Mouse (Mus musculus) adrenal gland, postnatal 10 days (tissue): ENCODE results near the gene Tuba4a. TPM values are rescaled to one million over a fixed set of nuclear protein-coding genes. Genes with fewer than 3 reads are reported as not detected.

Experiments
- DNase-seq: peaks from one replicate; pipeline ENCODE4 v3.0.0; 2021; ENCODE audit warnings: mixed read lengths
- long read RNA-seq, 2 experiments: library from polyadenylated mRNA; stranded (forward); transcript quantifications; one replicate each; pipeline ENCODE4 v2.0.0; 2021
- total RNA-seq, 2 experiments: library from RNA; stranded (reverse); gene quantifications; 2 replicates each; pipeline ENCODE4 v1.2.3; 2021

Tuba4a gene
- 100 to 1,000 TPM in 1 of 2 experiments, 10 to 100 TPM in 1; 47.1 to 104 TPM for total RNA-seq
- long read RNA-seq, experiment 1, transcript Tuba4a-202 (4 exons, 2,840 nt): major isoform, 27 of 48 reads
- long read RNA-seq, experiment 1, partial matches to known transcripts: 2 of 48 reads
- long read RNA-seq, experiment 1, other reads (novel, unspliced or antisense): 19 of 48 reads
- long read RNA-seq, experiment 2, transcript Tuba4a-202 (4 exons, 2,840 nt): major isoform, 17 of 23 reads
- long read RNA-seq, experiment 2, partial matches to known transcripts: 0 of 23 reads
- long read RNA-seq, experiment 2, other reads (novel, unspliced or antisense): 5 of 23 reads

- peak; percentile 25 for DNase-seq
Observed at GRCm38 (mm10) chr1:75219531-75219930, at the start of gene Tuba4a. TSS of gene Tuba4a (minus strand) at chr1:75219865.

- no peak for DNase-seq
Observed at GRCm38 (mm10) chr1:75264091-75264880, 44.6 kb upstream of the Tuba4a start, which contains the start of gene Ptprn. TSS of gene Ptprn (minus strand) at chr1:75264502.

DNA sequence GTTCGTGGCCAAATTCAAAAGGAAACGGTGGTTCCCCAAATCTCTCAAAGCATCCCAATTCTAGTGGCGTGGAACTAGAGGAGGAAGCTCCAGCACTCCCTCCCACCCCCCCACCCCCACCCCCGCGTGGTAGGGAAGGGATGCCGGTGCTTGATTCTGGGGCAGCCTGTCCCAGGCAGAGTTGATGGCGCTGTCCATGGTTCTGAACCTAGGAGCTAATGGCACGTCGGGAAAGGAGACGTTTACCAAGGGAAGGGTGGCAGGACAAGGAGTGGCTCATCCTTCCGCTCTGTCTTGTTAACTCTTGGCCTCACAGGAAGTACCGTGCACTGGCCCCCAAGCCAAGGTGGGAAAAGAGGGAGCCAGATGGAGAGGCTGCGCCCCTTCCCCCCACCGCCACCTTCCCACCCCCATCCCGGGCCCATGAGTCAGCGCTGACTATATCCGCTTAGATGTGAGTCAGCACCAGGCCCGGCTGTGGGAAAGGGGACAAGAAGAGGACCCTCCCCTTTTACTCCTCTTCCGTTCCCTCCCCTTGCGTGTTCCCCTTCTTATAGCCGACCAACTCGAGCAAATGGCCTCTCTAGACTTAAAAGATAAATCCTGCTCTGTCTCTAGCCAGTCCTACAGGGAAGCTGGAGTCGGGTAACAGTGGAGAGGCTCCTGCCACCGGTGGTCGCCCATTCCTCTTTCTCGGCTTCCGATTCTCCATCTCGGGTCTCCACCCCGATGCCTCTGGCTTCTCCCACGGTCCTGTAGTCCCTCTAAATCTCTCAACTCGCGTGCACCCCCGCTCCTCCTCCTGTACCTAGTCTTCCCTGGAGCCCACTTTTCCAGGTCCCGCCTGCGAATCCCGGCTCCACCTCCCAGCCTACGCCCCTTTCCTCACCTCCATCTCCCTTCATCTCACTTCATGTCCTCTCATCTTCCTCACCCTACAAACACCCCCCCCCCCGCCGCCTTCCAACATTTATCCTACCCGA lies 43.6 kb upstream of the Tuba4a start:
- DNase-seq: peak; percentile 85

- DNase-seq: no peak
Observed at GRCm38 (mm10) chr1:75261278-75261677, 41.6 kb upstream of the Tuba4a start.

DNA sequence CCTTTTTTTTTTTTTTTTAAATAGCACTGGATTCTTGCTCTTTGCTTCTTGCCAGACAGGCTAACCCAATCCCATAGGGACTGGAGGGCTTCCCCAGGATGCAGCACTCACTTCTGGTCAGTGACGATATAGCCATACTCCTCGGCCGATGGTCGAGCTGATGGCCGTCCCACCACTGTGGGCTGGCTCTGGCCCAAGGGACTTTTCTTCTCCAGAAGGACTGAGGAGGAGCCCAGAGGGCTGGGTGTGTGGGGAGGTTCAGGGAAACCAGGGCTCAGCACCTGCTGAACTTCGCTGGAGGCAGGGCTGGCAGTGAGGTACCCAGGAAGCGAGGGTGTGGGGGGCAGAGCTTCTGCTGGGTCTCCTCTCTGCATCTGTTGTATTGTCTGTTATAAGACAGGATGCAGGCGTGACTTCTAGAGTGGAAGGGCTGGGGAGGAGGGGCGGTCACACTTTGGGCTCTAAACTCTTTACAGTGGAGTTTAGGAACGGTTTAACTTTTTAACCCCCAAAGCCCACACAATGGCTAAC lies 35.9 kb upstream of the Tuba4a start:
- no peak for DNase-seq

DNA sequence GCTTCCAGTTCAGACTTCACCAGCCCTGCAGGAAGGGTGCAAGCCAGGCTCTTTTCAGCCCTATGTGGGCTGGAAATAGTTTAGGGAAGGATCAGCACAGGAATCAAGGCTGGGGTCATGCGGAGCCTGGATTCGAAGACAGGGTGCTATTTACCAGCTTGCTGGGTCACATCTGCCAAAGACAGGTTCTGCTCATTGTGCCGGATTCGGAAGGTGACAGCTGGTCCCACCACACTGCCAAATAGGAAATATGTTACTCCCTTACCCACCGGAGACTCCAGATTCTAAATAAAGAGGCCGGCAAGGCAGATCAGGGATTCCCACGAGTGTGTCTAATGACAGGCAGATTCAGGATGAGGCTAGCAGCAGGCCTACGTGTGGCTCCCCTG lies 35.0 kb upstream of the Tuba4a start:
- no peak for DNase-seq

GRCm38 (mm10) chr1:75253849-75254624 lies 34.4 kb upstream of the Tuba4a start:
- DNase-seq: peak; percentile 90

DNA sequence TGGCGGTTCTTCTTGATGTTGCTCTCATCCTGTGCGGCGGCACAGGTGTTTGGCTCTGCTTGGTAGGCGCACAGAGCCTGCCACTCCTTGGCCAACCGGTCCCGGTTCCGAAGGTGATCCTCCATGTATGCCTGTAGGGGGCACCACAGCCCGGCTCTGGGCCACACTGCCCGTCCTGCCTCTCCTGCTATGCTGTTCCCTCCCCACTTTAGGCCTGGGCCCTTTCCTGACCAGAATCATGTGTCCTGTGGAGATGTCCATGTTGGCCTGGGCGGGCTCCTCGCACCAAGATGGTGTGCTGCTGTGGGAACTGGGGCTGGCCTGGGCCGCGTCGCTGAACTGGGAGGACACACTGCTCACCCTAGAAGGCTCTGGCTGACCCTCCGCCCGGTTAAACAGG lies 33.4 kb upstream of the Tuba4a start:
- no peak for DNase-seq

DNA sequence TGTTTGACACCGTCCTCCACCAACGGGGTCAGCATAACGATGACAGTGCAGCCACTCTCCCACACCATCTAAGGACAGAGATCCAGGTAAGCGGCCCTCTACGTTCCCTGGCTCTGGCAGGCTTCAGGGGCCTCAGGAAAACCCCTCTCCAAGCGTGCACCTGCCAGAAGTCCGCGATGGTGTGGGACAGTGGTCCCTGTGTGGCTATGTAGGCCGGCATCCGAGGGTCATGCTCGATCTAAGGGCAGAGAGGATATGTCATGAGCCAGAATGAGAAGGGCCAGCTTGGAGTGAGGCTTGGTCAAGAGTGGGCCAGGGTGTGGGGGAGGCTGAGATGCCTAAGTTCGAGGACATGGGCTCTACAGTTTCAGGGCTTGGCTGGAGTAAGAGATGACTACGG lies 32.6 kb upstream of the Tuba4a start:
- DNase-seq: no peak

GRCm38 (mm10) chr1:75251112-75251970 lies 31.7 kb upstream of the Tuba4a start:
- DNase-seq: peak; percentile 88

DNA sequence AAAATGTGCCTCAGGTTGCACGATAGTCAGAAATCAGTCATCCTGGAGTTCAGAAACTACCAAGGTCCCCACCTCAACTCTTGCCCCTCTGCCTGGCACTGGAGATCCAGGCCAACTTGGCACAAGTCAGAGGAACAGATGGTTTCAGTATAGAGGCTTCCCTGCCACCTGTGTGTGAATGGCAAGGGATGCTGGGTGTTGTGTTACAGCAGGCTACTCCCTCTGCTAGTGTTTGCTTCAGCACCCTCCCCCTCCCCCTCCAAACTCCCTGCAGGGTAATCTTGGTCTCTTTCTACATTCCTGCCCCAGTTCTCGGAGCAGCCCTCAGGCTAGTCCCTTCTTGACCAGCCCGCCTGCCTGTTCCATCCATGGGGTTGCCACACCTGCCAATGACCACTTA lies 30.8 kb upstream of the Tuba4a start:
- no peak for DNase-seq

GRCm38 (mm10) chr1:75248041-75248772 lies 28.5 kb upstream of the Tuba4a start:
- DNase-seq: peak; percentile 76

DNA sequence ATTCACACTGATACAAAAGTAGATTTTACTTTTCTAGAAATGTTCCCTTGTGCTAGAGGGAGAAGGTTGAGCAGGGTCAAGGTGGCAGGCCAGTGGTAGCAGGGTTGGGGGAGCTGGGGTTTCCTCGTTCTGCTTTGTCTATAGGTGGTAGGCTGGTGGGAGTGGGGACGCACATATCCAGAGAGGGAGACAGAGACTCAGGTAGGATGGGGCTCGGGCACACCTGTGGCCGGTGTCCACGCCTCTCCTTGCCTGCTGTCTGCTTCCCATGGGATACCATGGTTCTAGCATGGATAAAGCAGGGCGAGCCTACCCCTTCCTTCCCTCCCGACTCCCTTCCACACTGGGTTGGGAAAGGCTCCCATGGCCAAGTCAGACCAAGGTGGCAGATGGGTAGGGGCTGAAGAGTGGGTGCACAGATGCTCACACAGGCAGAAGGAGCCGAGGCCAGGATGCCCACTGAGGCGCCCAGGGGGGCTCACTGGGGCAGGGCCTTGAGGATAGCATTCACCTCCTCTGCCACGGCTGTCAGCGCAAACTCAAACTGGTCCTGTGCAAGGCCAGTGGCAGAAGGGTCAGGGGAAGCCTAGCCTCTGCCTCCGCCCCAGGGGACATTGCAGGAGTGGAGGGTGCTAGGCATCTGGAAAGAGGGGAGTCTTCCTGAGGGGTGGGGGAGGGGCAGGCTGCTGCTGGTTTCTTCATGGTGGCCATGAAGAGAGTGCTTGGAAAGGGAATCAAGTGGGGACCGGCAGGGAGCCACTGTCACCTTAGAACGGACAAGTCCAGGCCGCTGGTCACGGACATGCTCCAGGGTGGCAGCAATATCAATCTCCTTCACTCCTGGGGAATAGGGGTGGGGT lies 27.6 kb upstream of the Tuba4a start:
- no peak for DNase-seq

DNA sequence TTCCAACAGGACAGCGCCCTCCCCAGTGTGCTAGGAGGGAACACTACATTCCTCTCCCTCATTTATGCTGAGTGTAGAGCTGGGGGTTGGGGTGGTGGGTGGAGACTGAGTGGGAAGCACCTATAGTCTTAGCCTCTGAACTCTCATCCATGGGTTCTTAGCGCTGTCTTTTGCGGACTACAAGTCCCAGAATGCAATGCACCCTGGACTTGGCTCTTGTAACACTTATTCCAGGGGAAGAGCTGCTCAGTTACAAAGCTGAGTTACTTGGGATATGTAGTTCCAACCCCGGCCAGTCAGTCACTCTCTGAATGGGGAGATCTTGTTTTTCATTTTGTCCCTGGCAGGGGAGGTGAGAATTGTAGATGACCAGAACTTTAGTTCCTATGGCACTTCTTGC lies 25.2 kb upstream of the Tuba4a start:
- peak; percentile 64 for DNase-seq

DNA sequence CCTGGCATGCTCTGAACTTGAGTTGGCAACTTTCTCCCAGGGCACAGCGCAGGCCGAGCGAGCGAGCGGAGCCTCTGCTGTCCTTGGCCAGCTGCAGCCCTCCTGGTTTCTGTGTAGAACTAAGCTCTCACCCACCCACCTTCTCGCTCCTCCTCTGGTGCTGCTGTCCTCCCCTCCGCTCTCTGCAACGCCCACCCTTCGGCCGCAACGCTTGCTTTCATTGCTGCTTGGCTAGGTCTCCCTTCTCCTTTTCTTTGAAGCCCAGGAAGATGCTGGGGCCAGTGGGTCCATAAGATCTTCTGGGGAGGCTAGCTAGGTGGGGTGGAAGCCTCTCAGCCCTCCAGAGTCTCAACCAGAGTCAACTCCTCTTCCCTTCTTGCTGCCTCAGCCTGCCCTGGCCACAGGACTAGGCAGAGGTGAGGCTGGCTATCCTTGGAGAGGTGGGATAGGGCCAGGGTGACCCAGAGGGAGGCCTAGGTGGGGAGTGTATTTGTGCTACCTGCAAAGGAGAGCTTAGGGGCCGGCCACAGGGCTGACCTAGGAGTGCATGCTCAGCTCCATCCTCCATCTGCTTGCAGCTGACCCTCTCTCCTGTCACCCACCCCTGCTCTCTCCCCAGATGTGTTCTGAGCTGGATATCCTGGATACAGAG lies 24.6 kb upstream of the Tuba4a start:
- no peak for DNase-seq

GRCm38 (mm10) chr1:75243411-75243810 lies 23.7 kb upstream of the Tuba4a start:
- no peak for DNase-seq

- no peak for DNase-seq
Observed at GRCm38 (mm10) chr1:75239591-75239990, 19.9 kb upstream of the Tuba4a start.
